Mouse (Mus musculus) liver, embryonic 11.5 days (tissue): Measurements from ENCODE around the gene Zfp536. TPM values are rescaled to one million over a fixed set of nuclear protein-coding genes. Genes with fewer than 3 reads are reported as not detected.

Source experiments
- polyA plus RNA-seq: library from polyadenylated mRNA; unstranded; fragments of >200 nt; fragmentation: Nextera tagmentation; extraction: Ambion mirVana; gene quantifications from 2 replicates; pipeline ENCODE4 v1.2.1, GENCODE M21; 2014

Zfp536 gene
- polyA plus RNA-seq, 1 experiment from 2014 or later = 0.86 TPM

Other genes with a start within 250 kb of the Zfp536 start
- 42.2 and 45.9 TPM in 2 replicates for gene Uri1, start 249.9 kb upstream of the Zfp536 start, polyA plus RNA-seq